Mouse (Mus musculus) frontal cortex, adult 2 months (tissue): ENCODE measurements around the gene Gm20521. TPM values are rescaled to one million over a fixed set of nuclear protein-coding genes. Genes with fewer than 3 reads are reported as not detected.

Experiments used
- DNase-seq, 2 experiments: peaks; one replicate each; pipeline ENCODE4 v3.0.0; 2022; ENCODE audit warnings: low spot score in 1 of 2; ENCODE audit errors: extremely low spot score in 1 of 2
- polyA plus RNA-seq: library from polyadenylated mRNA; depleted of rRNA; stranded (reverse); fragments of >200 nt; gene quantifications from 2 replicates; pipeline ENCODE4 v1.2.3, GENCODE M21; 2012

The Gm20521 gene
- polyA plus RNA-seq, 1 experiment = 0.90 TPM

DNA sequence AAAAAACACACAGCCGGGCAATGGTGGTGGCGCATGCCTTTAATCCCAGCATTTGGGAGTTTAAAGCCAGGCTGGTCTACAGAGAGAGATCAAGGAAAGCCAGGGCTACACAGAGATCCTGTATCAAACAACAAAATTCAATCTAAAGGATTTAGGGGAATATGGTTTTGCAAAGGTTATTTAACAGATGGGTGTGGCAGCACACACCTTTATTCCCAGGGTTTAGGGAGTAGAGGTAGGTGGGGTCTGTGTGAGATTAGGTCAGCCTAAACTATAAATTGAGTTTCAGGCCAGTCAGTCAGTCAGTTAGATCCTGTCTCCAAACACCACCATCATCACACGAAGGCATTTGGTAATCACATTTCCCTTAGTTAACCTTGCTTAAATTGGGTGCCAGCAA lies 9.0 kb downstream of the Gm20521 start, which contains the start of gene Pabpn1:
Pabpn1 (plus strand) TSS at position 301 of the 400 bp plus-strand sequence.
- DNase-seq = no peak

DNA sequence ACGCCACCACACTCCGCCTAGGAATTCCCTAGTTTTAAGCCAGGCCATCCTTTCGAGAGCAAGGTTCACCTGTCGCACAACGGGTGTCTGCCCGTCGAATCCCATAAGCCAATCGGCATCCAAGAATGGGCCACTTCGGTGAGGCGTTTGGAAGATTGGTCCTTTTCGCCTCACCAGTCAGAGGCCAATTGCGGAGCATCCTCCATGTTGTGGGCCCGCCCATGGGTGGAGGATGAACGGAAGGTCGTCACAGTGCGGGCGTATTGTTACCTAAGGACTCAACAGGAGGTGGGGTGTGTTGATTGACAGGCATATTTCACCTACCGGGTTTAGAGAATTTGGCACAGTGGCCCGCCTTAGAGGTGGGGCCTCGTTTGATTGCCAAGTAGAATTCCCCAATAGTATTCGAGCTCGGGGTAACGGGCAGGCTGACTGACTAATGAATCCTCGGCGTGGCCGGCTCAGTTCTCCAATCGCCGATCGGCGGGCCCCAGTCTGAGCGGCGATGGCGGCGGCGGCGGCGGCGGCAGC lies 10.5 kb downstream of the Gm20521 start:
- DNase-seq = peak; percentile 99 to 100

DNA sequence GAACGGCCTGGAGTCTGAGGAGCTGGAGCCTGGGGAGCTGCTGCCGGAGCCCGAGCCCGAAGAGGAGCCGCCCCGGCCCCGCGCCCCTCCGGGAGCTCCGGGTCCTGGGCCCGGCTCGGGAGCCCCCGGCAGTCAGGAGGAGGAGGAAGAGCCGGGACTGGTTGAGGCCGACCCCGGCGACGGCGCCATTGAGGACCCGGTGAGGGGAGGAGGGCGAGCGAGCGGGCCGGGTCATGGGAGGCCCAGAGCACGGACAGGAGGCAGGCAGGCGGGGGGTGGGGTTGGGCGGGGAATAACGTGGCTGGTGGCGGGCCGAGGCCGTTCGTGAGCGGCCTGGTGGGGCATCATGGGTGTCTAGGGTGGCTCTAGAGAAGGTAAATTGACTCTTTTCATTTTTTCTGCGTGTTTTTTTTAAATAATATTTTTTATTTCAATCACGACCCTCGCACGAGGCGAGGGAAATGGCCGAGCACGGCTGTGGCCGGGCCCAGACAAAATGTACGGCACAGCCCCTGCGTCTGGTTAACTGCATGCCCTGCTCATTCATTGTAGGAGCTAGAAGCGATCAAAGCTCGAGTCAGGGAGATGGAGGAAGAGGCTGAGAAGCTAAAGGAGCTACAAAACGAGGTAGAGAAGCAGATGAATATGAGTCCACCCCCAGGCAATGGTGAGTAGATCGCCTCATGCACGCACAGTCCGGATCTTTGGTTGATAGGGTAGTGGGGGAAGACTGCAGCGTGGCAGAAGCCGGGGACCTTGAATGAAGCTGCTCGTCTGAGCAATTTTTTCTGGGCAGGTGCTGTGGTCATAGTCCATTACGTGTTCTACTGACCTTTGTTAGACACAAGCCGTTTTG lies 11.3 kb downstream of the Gm20521 start:
- peak in 1 of 2 experiments; percentile 40 for DNase-seq

GRCm38 (mm10) chr14:54897445-54897844 lies 14.2 kb downstream of the Gm20521 start:
- no peak for DNase-seq

- DNase-seq = peak; percentile 79 to 94
Measured at GRCm38 (mm10) chr14:54900383-54900782, 17.1 kb downstream of the Gm20521 start.

DNA sequence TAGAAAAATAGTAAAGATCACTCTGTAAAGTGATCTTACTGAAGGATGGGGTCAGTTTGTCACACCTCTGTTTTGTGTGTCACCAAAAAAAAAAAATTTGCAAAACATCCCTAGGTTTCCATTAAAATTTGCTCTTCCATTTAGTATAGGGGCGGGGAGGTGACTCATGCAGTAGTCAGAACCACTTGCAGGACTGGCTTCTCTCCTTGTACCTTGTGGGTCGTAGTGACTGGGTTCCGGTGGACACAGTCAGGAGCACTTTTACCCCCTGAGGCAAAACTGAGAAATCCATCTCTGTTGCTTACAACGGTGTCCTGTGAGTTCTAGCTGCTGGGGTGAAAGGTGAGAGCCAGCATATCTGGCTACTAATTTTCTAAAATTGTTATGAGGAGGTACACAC lies 20.4 kb downstream of the Gm20521 start:
- no peak for DNase-seq

- no peak for DNase-seq
Measured at GRCm38 (mm10) chr14:54908682-54909081, 25.4 kb downstream of the Gm20521 start.

DNA sequence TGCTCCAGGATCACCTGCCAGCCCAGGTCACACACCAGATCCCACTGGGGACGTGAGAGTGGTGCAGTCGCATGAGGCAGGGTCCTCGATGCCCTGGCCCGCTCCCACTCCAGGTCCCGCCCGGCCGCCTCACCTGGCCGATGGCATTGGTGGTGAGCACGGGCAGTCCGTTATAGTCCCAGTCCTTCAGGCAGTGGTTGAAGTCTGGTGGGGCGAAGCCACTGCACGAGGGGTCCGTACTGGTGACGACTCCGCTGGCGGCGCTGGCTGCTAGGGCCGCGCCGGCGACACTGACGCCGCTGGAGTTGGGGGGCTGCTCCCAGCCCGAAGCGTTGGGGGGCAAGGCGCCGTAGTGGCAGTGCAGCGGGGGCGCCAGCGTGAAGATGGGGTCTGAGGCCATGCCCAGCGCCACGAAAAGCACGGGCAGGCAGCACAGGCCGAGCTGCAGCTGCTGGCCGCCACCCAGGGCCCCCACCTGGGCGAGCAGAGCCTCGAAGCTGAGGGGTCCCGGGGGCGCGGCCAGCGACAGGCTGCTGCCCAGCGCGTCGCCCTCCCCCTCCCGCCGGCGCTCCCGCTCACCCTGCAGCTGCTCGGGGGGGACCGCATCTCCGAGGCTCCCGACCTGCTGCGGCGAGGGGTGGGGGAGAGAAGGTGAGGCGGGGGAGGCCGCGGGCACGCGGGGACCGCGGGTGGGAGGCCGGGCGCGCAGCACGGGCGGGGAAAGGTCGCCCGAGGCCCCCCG lies 29.0 kb downstream of the Gm20521 start:
- no peak for DNase-seq

GRCm38 (mm10) chr14:54912886-54913285 lies 29.6 kb downstream of the Gm20521 start, which contains the start of gene Slc22a17:
TSS of gene Slc22a17 (minus strand) at chr14:54913132.
- DNase-seq = peak; percentile 61 to 88

DNA sequence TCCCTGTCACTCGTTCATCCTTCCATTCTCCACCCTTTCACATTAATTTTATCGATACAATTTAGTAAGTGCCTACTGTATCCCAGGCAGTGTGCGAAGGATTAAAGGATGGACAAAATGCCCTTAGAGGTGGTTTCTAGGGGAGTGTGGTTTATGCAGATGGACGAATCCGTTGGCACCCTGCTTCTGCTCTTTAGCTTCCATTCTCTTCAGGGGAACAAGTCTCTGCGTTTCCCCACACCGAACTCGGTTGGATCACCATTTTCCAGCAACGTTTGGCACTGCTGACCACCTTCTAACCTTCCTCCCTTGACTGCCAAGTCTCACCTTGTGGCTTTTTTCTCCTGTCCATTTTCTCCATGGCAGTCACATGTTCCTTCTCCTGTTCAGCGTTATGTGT lies 30.1 kb downstream of the Gm20521 start:
- no peak for DNase-seq

DNA sequence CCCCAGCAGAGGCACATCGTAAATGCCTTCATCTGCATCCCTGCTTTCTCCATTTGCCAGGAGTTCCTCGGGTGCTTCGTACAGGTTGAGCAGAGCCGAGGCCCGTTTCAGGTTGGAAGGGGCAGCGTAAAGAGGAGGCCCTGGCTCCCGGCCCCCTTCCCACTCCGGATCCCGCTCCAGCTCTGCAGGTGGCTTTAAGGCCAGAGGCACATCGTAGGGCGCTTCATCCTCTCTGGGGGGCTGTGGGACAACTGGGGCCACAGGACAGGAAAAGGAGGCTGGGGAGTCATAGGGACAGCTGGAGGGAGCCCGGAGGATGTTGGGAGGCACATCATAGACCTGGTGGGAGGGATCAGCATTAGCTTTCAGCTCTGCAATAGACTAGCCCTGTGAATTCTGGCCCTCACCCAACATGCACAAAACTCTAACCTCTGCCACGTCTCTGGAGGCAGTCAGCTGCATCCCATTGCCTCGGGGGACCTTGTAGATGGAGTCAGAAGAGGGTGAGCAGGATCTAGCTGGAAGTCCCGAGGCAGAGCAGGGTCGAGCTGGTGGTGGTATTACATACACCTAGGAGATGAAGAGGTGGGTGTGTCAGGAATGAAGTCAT lies 36.9 kb downstream of the Gm20521 start:
- DNase-seq = no peak

- no peak for DNase-seq
Measured at GRCm38 (mm10) chr14:54924641-54925348, 41.6 kb downstream of the Gm20521 start.

DNA sequence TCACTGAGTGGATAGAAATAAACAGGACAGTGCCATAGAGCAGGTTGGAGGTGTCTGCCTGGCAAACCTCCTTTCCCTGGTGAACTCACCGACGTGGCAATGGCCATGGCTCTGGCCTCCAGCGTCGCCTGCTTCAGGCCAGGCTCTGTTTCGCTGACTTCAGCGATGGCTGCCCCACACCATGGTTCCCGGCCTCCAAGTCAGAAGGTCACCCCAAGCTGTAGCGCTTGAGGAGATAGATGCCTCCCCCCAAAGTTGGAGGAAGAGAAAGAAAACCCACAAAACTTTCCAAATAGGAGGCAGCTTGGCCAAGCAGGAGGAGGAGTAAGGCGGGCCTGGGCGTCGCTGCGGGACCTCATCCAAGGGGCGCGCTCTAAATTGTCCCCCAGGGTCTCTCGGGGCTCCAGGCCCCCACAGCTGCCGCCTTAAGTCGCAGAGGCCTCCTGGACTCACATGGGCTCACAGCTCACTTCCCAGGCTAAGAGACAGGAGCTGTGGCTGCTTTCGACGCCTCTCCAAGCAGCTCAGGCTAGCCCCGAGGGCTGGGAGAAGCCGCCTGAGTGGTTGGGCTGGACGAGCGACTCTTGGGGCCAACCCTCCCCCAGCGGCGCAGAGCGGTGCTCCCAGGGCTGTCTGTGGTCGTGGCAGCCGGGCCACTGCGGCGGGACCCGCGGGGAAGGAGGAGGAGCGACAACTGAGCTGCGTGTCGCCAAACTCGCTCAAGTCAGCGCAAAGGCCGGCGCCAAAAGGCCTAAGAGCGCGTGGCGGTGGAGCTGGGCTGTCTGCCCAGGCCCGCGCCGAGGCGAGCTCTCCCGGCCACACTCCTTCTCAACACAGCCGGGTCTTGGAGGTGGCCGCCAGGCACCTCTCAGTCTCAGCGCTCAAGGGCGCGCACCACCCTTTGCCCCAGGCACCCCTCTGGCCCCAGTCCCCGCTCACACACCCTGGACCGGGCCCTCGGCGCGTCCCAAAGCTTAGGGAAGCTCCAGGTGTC lies 42.4 kb downstream of the Gm20521 start, which contains the start of gene Efs:
Efs (minus strand) TSS at position 778 of the 994 bp plus-strand sequence.
- no peak for DNase-seq

- no peak for DNase-seq
Measured at GRCm38 (mm10) chr14:54926401-54927158, 43.3 kb downstream of the Gm20521 start.

DNA sequence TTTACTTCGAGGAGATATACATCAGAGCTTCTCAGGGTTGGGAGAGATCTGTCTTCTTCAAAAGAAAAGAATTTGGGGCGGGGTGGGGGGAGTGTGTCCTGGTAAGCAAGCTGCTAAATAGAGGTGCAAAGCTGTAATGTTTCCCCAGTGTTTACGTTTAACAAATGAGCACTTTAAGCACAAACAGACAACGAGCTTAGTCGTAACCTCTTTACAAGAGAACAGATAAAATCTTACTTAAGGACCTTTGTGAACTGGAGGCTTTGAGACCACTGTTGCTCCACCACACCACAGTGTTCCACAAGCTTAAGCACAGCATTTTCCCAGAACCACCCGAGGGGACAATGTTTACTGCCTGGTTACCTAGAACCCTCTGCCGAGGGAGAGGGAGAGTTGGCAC lies 44.1 kb downstream of the Gm20521 start:
- no peak for DNase-seq

DNA sequence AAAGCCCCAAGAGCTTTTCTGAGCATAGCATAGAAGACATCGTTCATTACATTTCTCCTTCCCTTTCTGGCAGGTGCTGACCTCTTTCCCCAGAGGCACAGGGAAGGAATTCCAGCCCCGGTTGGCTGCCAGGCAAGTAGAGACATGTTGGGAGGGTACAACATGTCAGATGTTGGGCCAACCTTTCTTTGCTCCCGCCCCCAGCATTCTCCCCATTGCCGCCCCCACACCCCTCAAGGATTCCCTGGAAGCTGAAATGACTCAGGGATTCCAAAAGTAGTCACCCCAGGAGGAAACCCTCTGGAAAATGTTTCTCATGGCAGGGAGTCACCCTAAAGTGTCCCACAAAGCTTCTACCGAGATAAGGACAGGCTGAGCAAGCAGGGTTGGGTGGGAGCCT lies 46.6 kb downstream of the Gm20521 start:
- no peak for DNase-seq

DNA sequence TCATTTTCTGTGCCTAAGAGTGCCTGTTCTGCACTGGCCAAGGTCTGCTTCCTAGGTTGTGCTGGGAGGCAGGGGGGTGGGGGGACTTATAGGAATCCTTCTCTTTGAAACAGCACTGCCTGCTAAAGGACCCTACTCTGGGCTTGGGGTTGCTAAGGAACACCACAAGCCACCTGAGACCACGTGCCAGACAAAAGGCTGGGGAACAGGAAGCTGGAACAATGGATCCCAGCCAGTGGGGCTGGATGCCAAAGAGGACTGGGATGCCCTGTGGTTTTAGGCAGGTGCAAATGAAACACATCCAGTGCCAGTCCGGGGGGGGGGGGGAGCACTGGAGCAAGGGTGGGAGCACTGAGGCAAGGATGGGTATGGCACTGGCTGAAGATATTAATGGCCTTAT lies 47.2 kb downstream of the Gm20521 start:
- DNase-seq = no peak

- no peak for DNase-seq
Measured at GRCm38 (mm10) chr14:54932645-54933150, 49.5 kb downstream of the Gm20521 start, which contains the start of gene Il25. TSS of gene Il25 (plus strand) at chr14:54932695.
